In genomic region chr9:40376711-40377410, GRCm38 (mm10) we compare ENCODE assay signal across 10 mouse cellular contexts.
DNase-seq lines count a peak whose midpoint lies in the region; ATAC-seq and TF ChIP-seq lines count a peak whose summit lies in the region.
"Had no signal": no experiment of that assay in that cellular context is flagged by ENCODE, and none has a peak within 500 bp of the region (broad histone marks: within the 10 kb centered on the region; RNA-seq: fewer than 3 reads in every experiment).

No protein-coding gene starts in this region.

- H3K4me1 ChIP-seq in kidney, adult 2 months (ENCODE audit: control insufficient read depth, insufficient read depth, low read length): peaks cover 12% of the 10 kb centered on the region
- peaks cover 23% of the 10 kb centered on the region for H3K4me1 ChIP-seq in embryonic facial prominence, embryonic 12.5 days
- peaks cover 22% of the 10 kb centered on the region; the same call in 1 of the 2 replicates for H3K4me1 ChIP-seq in hindbrain, postnatal 0 days (ENCODE audit: insufficient read depth, low read length)
- H3K4me1 ChIP-seq in midbrain, embryonic 16.5 days (ENCODE audit: control insufficient read depth, insufficient read depth, low read length): peaks cover 34% of the 10 kb centered on the region

- DNase-seq in kidney, adult 2 months: peak; percentile 23
- no peak for DNase-seq in kidney, postnatal 14 days
- no peak for DNase-seq in hindbrain, postnatal 0 days (ENCODE audit: low spot score)
- DNase-seq in gastrocnemius, postnatal 10 days: no peak
- DNase-seq in thymus, postnatal 4 days: no peak
- DNase-seq in urinary bladder, postnatal 36 days (ENCODE audit: low spot score in 2 of 2): no peak
- DNase-seq: gastrocnemius, postnatal 14 days had no signal

- TF ChIP-seq POLR2A in kidney, adult 2 months (IDR thresholded peaks at IDR 0.05; ENCODE audit: low read depth, low read length): no peak

- no peaks in the 10 kb centered on the region for H3K9me3 ChIP-seq in embryonic facial prominence, embryonic 12.5 days
- H3K9me3 ChIP-seq in hindbrain, postnatal 0 days (ENCODE audit: low read length): no peaks in the 10 kb centered on the region
- no peaks in the 10 kb centered on the region for H3K9me3 ChIP-seq in midbrain, embryonic 16.5 days (replicated peaks; ENCODE audit: control insufficient read depth, low read length, poor library complexity, severe bottlenecking)

- no peak; the same call in 1 of the 2 replicates for ATAC-seq in embryonic facial prominence, embryonic 12.5 days (ENCODE audit: insufficient number of reproducible peaks, insufficient read depth, low FRiP score, low TSS enrichment)
- peak; percentile 56 for ATAC-seq in hindbrain, postnatal 0 days
- peak; percentile 34 for ATAC-seq in midbrain, embryonic 16.5 days

- H3K36me3 ChIP-seq in kidney, adult 2 months (ENCODE audit: control insufficient read depth, insufficient read depth, low read length): no peaks in the 10 kb centered on the region
- no peaks in the 10 kb centered on the region for H3K36me3 ChIP-seq in embryonic facial prominence, embryonic 12.5 days
- no peaks in the 10 kb centered on the region for H3K36me3 ChIP-seq in hindbrain, postnatal 0 days (ENCODE audit: insufficient read depth, low read length)
- no peaks in the 10 kb centered on the region for H3K36me3 ChIP-seq in midbrain, embryonic 16.5 days (ENCODE audit: control insufficient read depth, insufficient read depth, low read length)
- H3K36me3 ChIP-seq: G1E had no signal

- H3K27ac ChIP-seq in kidney, adult 2 months (ENCODE audit: insufficient read depth, low read depth, low read length): no peak overlapping the region
- H3K27ac ChIP-seq in embryonic facial prominence, embryonic 12.5 days: no peak overlapping the region
- H3K27ac ChIP-seq in hindbrain, postnatal 0 days: peak overlapping the region; percentile 36
- no peak overlapping the region; the same call in 1 of the 2 replicates for H3K27ac ChIP-seq in midbrain, embryonic 16.5 days (ENCODE audit: low read length)

- H3K9ac ChIP-seq in embryonic facial prominence, embryonic 12.5 days: no peak overlapping the region
- H3K9ac ChIP-seq in hindbrain, postnatal 0 days (replicated peaks; ENCODE audit: low read length): peak overlapping the region; percentile 53
- H3K9ac ChIP-seq in midbrain, embryonic 16.5 days (ENCODE audit: low read depth, low read length): peak overlapping the region; percentile 67

- H3K4me2 ChIP-seq in embryonic facial prominence, embryonic 12.5 days (replicated peaks): peak overlapping the region; percentile 44; the same call in 1 of the 2 replicates
- H3K4me2 ChIP-seq in hindbrain, postnatal 0 days (ENCODE audit: low read depth, low read length): peak overlapping the region; percentile 57
- peak overlapping the region; percentile 66 for H3K4me2 ChIP-seq in midbrain, embryonic 16.5 days (ENCODE audit: low read length)

- 51% methylated on average over 9 of the region's 9 CpGs for WGBS in kidney, adult 2 months
- 60% methylated on average over 9 of the region's 9 CpGs for WGBS in embryonic facial prominence, embryonic 12.5 days
- 67% methylated on average over 9 of the region's 9 CpGs for WGBS in hindbrain, postnatal 0 days
- WGBS in midbrain, embryonic 16.5 days: 57% methylated on average over 9 of the region's 9 CpGs

- H3K27me3 ChIP-seq in kidney, adult 2 months (replicated peaks; ENCODE audit: control insufficient read depth, insufficient read depth, low read length): no peaks in the 10 kb centered on the region
- H3K27me3 ChIP-seq in embryonic facial prominence, embryonic 12.5 days: no peaks in the 10 kb centered on the region
- H3K27me3 ChIP-seq in hindbrain, postnatal 0 days (ENCODE audit: insufficient read depth, low read length): no peaks in the 10 kb centered on the region
- H3K27me3 ChIP-seq in midbrain, embryonic 16.5 days (ENCODE audit: control insufficient read depth, insufficient read depth, low read depth, low read length): no peaks in the 10 kb centered on the region

- no peak overlapping the region for H3K4me3 ChIP-seq in kidney, adult 2 months (ENCODE audit: insufficient read depth, low read depth, low read length)
- no peak overlapping the region for H3K4me3 ChIP-seq in embryonic facial prominence, embryonic 12.5 days
- peak overlapping the region; percentile 39; the same call in 1 of the 2 replicates for H3K4me3 ChIP-seq in hindbrain, postnatal 0 days (ENCODE audit: low read length)
- peak overlapping the region; percentile 43 for H3K4me3 ChIP-seq in midbrain, embryonic 16.5 days (ENCODE audit: low read depth, low read length)

- no peak for TF ChIP-seq CTCF in kidney, adult 2 months (conservative IDR thresholded peaks at IDR 0.05; ENCODE audit: insufficient read depth, insufficient read length, low read depth, low read length)
- no peak for TF ChIP-seq CTCF in hindbrain, postnatal 0 days (IDR thresholded peaks at IDR 0.05; ENCODE audit: low read depth)

Comparison
In these comparisons a context has a peak if more than half of its experiments do, and no peak if none do; other contexts are left out.
1. H3K4me3 ChIP-seq: peak in hindbrain, postnatal 0 days (single experiment) and midbrain, embryonic 16.5 days (single experiment); none in kidney, adult 2 months (single experiment) and embryonic facial prominence, embryonic 12.5 days (single experiment).
2. Peak in every context shown above with its lines, with median percentiles within 50 percentile points of each other: H3K4me2 ChIP-seq.